Mouse (Mus musculus) lung, postnatal 36 days (tissue): ENCODE results near the gene Mylk3.

Experiments
- DNase-seq: peaks from one replicate; pipeline ENCODE4 v3.0.0; 2022; ENCODE audit warnings: mixed read lengths

The Mylk3 gene

DNA sequence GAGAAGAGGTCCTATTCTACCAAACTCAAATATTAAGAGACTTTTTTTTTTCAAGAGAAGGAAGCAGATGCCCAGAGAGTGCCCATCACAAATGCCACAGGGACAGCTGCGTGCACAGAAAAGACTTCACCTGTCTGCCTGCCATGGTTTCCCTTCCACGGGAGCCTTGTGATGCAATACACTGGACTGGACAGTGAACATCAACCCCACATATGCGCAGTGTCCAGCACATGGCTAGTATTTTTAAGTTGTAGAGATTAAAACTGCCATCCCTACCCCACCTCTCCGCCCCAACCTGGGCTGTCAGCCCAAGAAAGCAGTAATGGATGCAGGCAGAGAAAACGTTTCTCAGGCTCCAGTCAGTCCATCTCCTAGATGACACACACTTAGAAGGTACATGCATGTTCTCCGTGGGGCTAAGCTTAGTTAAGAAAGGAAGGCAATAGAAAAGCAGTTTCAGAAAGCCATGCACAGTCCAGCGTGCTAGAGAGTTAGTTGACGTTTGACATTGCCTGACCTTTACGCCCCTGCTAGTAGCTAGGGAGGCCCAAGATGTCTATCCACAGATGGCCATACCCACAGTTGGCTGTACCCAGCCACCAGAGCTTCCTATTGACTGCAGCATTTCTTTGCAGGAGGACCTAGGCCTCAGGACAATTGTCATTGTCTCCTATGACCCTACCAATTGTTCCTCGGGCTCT is 5.9 kb downstream of the Mylk3 start:
- DNase-seq, result no peak

DNA sequence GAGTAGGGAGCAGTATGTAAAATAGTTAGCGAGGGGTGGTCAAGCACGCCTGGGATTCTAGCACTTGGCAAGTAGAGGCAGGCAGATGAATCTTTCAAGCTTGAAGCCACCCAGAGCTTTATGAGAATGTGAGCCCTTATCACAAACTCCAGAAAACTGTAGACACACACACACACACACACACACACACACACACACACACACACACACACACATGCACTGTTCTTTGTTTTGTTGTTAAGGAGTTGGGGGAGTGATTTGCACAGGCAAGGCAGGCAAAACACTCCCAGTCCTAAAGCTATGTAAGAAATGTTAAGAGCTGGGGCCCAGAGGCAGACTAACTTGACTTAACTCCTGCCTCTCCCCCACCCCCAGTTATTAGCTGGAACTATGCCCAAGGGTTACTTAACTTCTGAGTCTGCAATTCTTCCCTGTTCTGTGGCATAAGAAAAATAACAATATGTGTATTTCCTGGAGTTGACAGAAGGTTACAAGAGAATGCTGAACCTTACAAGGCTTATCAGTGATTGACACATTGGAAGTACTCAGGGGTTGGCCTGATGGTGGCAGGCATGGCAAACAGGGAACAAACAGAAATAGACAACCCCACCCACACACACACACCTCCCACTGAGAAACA is 6.9 kb downstream of the Mylk3 start:
- peak; percentile 89 for DNase-seq

DNA sequence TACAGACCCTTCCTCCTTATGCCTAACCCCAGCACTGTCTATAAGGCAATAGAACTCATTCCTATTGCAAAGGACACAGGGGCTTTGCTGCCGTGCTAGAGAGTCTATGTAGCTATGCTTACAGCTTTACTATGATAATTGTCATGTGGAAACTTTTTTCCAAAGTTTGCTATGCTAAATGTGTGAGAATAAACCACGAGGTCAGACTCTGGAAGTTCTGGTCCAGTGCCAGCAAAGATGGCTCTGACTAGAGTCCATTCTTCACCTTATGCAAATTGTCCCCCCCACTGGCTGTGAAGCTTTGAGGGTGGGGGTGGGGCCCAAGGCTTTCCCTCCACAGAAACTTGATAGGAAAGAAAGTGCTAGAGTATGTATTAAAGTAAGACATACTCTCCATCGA is 9.6 kb downstream of the Mylk3 start:
- no peak for DNase-seq

DNA sequence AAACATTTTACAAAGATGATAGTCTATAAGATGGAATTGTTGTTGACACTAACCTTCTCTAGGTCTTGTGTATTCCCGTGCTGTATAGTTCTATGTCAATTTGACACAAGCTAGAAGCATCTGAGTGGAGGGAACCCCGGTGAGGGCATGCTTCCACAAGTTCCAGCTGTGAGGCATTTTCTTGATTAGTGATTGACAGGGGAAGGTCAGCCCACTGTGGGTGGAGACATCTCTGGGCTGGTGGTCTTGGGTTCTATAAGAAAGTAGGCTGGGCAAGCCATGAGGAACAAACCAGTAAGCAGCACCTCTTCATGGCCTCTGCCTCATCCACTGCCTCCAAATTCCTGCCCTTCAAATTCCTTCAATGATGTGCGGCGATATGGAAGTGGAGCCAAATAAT is 11.9 kb downstream of the Mylk3 start:
- DNase-seq, result no peak

DNA sequence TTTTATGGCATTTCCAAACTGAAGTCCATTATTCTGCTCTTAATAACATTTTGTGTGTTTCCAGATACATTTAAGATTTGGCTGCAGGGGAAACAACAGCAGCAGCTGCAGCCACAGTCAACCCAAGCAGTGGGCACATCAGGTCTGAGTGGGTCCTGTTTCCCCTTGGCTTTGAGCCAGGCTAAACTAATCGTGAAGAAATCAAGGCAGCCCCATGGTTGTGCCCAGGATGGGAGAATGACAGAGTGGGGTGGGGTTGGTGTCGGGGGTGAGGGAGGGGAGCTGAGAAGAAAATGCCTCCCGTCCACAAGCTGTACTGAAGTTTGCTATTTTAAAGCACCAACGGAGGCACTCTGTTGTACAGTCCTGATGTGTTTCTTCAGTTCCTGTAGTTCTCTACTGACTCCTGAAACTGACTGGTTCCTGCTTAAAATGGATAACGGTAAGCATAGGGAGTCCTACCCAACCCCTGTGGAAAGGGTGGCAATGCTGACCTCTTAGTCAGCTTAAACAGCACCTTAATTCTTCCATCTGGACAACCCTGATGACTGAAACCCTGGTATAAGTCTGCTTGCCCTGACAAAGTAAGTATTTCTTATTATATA is 12.6 kb downstream of the Mylk3 start:
- no peak for DNase-seq

DNA sequence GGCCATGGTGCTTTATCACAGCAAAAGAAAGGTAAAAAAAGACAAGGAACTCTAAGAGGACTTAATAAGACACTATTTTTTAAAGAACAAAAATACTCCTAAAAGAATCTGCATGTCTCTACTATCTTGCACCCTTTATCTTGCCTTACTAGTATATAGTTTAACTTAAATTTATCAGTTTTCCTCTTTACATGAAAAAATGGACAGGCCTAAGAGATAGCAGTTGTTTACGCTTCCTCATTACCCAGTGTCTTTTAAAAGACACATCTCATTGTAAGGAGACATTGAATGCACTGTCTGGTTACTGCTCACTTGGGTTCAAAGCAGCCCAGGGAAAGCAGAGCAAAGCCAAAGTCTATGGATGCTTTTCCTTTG is 13.7 kb downstream of the Mylk3 start:
- DNase-seq, result no peak

DNA sequence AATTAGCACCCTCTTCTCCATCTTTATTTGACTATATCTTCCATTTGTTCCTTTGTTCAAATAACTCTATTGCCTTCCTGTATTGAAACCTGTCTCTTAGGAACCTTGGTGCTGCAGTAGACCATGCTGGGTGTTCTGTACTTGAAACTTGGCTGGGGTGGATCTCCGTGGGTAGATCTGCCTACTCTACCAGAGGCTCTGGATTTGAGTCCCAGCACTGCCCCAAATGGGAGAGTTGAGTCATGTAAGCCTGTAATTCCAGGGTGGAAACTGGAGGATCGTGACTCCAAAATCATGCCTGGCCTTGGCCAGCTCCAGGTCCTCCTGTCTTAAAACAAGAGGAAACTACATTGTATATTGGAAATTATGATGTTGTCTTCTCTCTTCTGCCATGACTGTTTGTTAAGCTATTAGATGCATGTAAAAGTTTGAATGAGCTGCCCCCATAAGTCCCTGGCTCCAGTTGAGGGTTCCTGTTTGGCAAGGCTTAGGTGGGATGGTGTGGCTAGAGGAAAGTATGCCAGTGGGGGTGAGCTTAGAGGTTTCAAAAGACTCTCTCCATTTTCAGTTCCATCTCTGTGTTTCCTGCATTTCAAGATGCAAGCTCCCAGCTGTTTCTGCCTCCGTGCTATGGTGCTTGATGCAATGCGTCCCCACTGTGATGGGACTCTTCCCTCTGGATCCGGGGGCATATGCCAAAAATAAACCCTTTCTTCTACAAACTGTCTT is 14.2 kb downstream of the Mylk3 start:
- no peak for DNase-seq

DNA sequence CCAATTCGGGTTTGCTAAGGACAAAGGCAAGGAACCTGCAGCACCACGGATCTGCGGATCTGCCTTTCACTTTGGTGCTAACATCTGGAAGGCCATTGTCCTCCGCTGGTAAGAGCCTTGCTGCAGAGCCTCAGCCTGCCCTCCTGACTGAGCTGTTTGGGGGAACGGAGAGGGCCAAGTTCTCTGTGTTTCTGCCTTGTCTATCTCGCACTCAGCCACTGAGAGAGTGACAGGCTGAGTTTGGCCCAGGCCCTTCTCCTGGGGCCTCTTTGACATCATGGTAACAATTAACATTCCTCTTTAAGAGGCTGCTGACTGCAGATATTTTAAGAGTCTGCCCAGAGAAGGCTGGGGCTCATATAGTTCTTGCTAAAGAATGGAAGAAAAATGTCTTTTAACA is 21.0 kb downstream of the Mylk3 start:
- no peak for DNase-seq

DNA sequence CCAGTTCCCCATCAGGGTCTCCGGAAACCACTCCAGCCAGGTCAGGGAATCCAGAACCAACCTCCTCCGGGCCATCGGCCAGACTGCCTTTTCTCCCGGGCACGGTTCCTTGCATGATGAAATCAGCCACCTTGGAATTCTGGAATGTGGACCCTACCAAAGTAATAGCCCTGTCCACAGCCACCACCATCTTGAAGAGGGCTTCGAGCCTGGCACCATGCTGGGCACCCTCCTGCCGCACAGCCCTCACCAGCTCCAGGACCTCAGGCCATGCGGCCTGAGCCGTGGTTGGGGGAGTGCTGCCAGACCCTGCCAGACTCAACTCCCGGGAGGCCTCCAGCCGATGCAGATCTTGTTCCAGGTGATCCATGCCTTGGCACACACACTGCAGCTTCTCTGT is 21.5 kb downstream of the Mylk3 start:
- no peak for DNase-seq

DNA sequence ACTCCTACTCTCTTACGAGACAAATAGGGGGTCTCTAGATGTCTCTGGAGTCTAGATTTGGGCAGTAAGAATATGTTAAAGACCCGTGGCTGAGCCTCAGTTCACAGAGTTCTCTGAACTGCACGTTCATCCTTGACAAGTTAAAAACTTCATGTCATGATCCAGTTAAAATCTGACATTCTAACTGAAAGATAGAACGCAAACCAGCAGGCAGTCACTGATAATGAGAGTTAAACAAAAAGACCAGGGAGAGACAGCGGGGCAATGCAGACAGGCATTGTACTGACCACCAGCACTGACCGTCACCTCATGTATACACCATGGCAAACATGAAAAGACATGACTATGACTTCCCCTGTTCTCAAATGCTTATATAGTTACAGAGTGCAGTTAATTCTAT is 22.7 kb downstream of the Mylk3 start:
- DNase-seq, result no peak

DNA sequence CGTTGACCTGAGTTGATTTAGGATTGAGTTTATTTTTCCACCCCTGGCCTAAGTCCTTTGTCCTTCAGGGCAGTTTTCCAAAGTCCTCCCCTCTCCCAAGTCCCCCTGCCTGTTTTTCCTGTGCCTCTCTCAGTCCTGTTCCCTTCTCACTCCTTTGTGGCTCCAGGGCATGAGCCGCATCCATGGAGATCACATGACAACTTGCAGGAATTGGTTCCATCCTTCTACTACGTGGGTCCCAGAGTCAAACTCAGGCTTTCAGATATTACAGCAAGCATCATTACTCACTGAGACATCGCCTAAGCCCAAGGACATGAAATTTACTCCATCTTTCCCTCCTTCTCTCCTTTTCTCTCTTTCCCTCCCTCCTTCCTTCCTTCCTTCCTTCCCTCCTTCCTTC is 23.9 kb downstream of the Mylk3 start:
- DNase-seq, result no peak

DNA sequence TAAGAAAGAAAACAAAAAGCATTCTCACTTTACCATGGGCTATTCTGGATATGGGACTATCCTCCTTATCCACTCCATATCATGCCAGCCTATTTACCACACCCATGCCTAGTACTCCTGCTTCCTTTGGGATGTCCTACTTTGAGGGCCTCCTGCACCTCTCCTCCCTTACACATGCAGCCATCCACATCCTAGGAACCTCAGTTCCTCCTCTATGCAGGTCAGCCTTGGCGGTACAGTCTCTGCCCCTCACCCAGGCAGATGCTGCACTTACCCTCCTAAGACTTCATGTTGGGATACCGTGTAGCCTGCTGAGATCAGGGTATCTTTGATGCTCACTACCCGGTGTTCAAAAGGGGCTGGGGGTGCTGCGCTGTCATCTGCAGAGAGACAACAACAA is 32.9 kb downstream of the Mylk3 start:
- no peak for DNase-seq

DNA sequence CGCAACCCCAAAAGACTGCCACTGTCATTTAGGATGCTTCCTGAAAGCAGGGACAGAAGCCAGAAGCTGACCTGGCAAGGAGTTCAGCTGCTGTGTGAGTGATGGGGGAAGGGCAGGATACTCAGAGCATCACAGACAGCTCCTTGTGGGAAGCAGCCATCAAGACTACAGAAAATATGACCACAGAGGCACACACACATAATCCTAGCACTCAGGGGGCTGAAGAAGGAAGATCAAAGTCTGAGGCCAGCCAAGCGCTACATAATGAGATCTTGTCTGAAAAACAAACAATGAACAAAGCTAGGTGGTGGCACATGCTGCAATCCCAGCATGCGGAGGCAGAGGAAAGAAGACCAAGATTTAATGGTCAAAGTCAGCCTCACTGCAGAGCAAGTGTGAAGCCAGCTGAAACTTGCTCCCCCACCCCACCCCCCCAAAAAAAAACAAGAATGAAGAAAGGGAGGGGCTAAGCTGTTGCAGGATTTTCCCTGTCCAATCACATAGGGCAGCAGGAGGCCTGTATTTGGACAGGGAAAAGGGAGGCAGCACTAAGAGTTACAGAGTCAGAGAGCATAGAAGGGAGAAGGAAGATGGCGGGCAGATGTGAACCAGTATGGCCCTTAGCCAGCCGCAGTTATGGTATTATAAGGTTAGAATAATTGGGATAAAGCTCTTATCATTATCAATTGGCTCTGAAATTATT is 46.1 kb downstream of the Mylk3 start:
- DNase-seq, result no peak

DNA sequence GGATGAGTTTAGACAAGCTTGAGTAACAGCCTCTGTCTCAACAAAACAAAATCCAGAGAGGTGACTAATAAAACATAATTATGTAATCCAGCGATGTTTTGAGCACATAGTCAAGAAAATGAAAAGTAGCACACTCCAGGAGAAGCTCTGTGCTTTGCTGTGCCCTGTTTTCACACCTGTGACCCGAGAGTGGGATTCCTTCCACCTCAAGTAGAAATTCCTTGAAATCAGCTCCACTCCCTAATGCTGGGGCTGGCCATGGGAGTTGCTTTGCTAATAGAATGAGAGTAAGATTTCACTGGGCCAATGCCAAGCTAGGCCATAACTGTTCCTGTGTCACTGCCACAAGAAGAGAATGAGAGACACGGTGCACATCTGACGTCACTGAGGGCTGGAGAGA is 48.5 kb downstream of the Mylk3 start:
- DNase-seq, result peak; percentile 37

DNA sequence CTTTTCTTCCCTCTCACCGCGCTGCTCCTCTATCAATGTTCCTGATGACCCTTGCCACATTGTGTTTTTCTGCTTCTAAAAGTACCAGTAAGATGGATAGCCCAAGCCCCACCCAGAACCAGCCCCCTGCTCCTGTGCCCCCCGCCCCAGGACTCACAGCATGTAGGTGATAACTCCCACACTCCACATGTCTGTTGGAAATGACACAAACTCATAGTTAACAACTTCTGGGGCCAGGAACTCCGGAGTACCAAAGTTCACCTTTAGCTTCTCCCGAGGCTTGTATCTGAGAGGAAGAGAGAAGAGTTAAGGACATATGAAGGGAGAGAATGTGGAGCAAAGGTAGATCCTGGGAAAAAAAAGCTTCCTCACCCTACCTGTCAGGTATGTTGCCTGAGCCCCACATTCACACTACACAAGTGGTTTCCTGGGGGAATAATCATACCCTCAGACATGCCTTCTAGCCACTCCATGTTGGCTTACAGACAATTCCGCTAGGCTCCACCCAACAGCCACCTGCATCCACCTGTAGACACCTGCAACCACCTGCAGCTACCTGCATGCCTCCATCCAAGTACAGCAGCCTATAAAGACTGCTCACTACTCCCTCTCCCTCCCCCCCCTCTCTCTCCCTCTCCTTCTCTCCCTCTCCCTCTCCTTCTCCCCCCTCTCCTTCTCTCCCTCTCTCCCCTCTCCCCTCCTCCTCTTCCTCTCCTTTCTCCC is 49.8 kb downstream of the Mylk3 start:
- no peak for DNase-seq

DNA sequence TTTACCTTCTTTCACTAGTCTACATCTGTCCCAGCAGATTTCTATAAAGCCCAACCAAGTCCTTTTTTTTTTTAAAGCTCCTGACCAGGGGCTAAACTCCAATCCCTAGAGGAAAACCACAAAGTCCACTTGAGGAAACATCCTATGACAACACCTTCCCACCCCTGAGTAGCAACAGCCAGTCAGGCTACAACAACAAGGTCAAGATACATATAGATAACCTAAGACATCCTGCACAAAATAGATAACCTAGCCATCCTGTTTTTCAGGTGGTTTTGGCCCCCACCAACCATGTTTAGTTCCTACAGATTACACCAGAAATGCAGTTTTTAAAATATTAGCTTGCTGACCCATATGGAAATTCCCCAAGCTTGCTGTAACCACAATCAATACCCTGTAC is 51.0 kb downstream of the Mylk3 start:
- DNase-seq, result no peak

DNA sequence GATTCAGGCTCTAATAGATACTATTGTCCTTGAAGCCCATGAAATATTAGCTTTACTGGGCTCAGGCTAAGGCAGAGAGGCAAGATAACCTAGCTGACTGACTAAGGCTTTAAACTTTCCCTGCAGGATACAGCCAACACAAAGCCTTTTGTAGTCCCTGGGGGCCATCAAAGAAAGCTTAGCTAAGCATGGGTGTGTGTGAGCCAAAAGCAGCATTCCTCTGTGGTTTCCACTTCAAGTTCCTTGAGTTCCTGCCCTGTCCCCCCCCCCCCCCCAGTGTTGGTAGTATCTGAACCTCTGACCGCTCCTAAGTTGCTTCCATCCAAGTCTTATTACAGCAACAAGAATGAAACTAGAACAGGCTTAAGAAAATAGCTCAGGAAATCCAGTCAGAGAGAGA is 56.6 kb downstream of the Mylk3 start:
- DNase-seq, result no peak

DNA sequence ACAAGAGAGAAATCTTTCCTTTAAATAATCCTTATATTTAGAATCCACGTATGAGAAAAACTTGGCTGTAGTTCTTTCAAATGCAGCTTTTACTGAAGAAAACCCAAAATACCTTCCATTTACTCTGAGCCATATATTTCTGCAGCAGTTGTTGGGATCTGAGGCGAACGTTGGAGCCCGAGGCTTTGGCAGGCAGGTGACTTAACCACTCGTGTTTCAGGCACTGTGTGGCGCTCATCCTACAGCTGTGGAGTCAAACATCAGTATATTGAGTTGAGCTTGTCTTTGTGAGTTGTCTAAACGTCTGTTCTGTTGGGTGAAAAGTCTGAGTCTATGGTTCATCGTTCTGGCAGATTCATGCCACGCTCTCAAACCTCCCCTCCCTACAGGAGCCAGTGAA is 59.1 kb downstream of the Mylk3 start:
- no peak for DNase-seq

DNA sequence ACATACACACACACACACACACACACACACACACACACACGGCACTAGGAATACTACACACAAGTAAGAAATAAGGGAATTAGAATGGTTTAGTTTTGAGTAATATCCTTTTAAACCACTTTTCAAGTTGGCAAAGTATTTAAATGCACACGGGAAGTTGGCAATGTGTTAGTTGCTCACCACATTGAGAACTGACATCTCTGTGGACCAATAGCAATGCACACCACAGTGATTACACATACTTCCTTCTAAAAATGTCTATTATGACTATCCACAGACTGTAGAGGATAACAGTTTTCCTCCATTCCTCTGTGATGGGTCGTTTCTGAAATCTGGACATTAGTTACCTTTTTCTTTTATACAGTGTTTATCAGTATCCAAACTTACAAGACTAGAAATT is 63.1 kb downstream of the Mylk3 start:
- DNase-seq, result no peak

DNA sequence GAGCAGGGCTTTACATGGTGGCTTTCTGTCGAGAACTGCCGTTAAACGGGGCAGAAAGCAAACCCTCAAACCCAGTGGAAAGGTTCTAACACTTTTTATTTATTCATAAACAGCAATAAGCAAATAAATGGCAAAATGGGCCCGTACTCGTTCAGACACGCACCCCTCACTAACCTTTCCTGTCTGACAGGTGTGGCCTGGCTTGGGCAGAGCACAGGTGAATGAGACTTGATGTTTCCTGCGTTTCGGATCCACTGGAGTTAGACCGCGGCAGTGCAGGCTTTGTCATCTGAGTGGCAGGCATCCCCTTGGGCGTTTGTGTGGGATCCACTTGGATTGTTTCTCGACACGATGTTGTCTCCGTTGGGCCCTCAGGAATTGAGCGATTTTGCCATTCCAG is 64.2 kb downstream of the Mylk3 start:
- DNase-seq, result no peak

DNA sequence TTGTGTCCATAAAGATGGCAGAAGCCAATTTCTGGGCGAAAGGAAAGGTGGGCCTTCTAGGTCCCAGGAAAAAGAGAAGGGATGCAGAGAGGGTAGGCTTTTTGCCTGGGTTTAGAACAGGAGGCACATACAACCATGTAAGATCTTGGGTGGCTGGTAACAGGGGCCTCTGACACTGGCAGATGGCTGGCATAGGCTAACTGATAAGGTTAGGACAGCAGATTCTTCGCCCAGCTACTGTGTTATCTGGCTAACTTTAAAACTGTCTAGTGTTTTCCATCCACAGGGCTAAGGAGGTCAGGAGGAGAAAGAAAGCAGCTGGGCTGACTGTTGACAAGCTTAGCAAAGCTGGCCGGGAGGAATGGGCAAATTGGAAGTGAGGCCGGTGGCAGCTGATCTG is 67.6 kb downstream of the Mylk3 start:
- DNase-seq, result no peak

DNA sequence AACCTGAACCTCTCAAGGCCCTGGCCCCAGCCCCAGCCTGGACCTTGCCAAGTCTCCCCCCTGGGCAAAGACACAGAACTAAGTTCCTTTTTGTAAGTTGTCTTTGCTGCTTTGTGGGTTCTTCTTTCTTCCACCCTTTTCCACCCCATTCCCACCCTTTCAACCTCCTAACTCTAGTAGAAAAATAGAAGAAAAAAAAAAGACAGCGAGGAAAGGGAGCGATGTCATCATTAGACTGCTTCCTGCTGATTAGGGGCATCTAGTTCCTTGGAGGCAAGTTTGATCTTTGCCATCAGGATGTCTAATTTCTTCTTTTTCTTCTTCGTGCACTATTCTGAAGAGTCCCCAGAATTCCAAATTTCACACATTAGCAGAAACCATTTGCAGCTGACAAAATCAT is 73.1 kb downstream of the Mylk3 start:
- DNase-seq, result no peak

DNA sequence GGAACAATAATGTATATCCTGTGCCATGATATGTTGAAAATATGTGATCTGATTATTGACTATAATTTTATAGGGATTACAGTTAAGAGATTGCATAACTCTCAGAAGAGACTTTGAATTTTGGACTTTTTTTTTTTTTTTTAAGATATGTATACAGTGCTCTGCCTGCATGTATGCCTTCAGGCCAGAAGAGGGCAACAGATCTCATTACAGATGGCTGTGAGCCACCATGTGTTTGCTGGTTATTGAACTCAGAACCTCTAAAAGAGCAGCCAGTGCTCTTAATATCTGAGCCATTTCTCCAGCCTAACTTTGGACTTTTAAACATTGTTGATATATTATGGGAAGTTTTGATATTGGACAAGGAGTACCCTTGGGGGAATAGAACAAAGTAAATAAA is 74.4 kb downstream of the Mylk3 start:
- DNase-seq, result peak; percentile 70
